Mouse (Mus musculus): ENCODE measurements around the gene Exoc6b. TPM values are rescaled to one million over a fixed set of nuclear protein-coding genes. Genes with fewer than 3 reads are reported as not detected.

Gene Exoc6b
- total and polyA plus RNA-seq, 2 experiments from 2014 or later: 8.0 to 10.2 TPM

- DNase-seq (ENCODE audit: low spot score) (peak; percentile 24), ATAC-seq (ENCODE audit: insufficient read depth, low read depth) (no peak)
- no peaks in the 10 kb centered on the region for H3K4me1 ChIP-seq (ENCODE audit: control insufficient read depth, insufficient read depth)
- H3K9me3 ChIP-seq (replicated peaks; ENCODE audit: control insufficient read depth, low read length): no peaks in the 10 kb centered on the region
- H3K9ac ChIP-seq (replicated peaks; ENCODE audit: low read depth, low read length): no peak overlapping the region
- TF ChIP-seq CTCF (IDR thresholded peaks at IDR 0.05; ENCODE audit: low read depth) (peak; percentile 54), EP300 (IDR thresholded peaks at IDR 0.05; ENCODE audit: low read depth) (no peak)
- no peaks in the 10 kb centered on the region for H3K27me3 ChIP-seq (ENCODE audit: control insufficient read depth, insufficient read depth, low read length)
- 27% methylated on average over 2 of the region's 2 CpGs for WGBS
- no peak overlapping the region for H3K27ac ChIP-seq (ENCODE audit: low read depth)
- no peak overlapping the region for H3K4me2 ChIP-seq (ENCODE audit: low read depth, low read length)
- H3K36me3 ChIP-seq (replicated peaks; ENCODE audit: control insufficient read depth, insufficient read depth, low read length): no peaks in the 10 kb centered on the region
- H3K4me3 ChIP-seq (ENCODE audit: low read depth, low read length): no peak overlapping the region
Observed at GRCm38 (mm10) chr6:85017011-85017410, 52.3 kb downstream of the Exoc6b start.

GRCm38 (mm10) chr6:85013906-85014305, 55.4 kb downstream of the Exoc6b start:
- no peak for TF ChIP-seq EP300 (IDR thresholded peaks at IDR 0.05; ENCODE audit: low read depth)
- no peak for TF ChIP-seq CTCF (IDR thresholded peaks at IDR 0.05; ENCODE audit: low read depth)
- Histone ChIP-seq H3K27me3 (ENCODE audit: control insufficient read depth, insufficient read depth, low read length) (no peaks in the 10 kb centered on the region), H3K9me3 (replicated peaks; ENCODE audit: control insufficient read depth, low read length) (no peaks in the 10 kb centered on the region), H3K36me3 (replicated peaks; ENCODE audit: control insufficient read depth, insufficient read depth, low read length) (no peaks in the 10 kb centered on the region), H3K4me3 (ENCODE audit: low read depth, low read length) (no peak overlapping the region), H3K27ac (ENCODE audit: low read depth) (no peak overlapping the region), H3K4me1 (ENCODE audit: control insufficient read depth, insufficient read depth) (no peaks in the 10 kb centered on the region), H3K9ac (replicated peaks; ENCODE audit: low read depth, low read length) (no peak overlapping the region), H3K4me2 (ENCODE audit: low read depth, low read length) (no peak overlapping the region)
- no peak for ATAC-seq (ENCODE audit: insufficient read depth, low read depth)
- DNase-seq (ENCODE audit: low spot score): no peak
- WGBS: 74% methylated on average over 2 of the region's 2 CpGs

GRCm38 (mm10) chr6:85010397-85010796, 58.9 kb downstream of the Exoc6b start:
- no peak overlapping the region for H3K4me2 ChIP-seq (ENCODE audit: low read depth, low read length)
- H3K4me3 ChIP-seq (ENCODE audit: low read depth, low read length): no peak overlapping the region
- no peak for ATAC-seq (ENCODE audit: insufficient read depth, low read depth)

DNA sequence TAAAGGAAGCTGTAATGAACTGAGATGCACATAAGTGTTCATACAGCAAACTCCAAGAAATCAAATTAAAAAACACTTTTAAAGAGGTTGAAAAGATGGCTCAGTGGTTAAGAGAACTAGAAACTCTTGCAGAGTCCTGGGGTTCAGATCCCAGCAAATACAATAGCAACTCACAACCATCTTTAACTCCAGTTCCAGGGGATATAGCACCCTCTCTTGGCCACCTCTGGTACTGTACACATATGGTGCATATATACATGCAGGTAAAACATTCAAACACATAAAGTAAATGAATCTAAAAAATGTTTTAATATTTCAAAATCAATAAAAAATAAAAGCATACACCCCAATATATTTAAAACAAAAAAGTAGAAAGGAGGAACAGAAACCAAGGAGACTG, 73.9 kb downstream of the Exoc6b start:
- H3K4me1 ChIP-seq (ENCODE audit: control insufficient read depth, insufficient read depth): no peaks in the 10 kb centered on the region
- H3K36me3 ChIP-seq (replicated peaks; ENCODE audit: control insufficient read depth, insufficient read depth, low read length): no peaks in the 10 kb centered on the region
- no peak overlapping the region for H3K27ac ChIP-seq (ENCODE audit: low read depth)
- H3K27me3 ChIP-seq (ENCODE audit: control insufficient read depth, insufficient read depth, low read length): no peaks in the 10 kb centered on the region
- ATAC-seq (ENCODE audit: insufficient read depth, low read depth) (no peak), DNase-seq (ENCODE audit: low spot score) (no peak)
- H3K9me3 ChIP-seq (replicated peaks; ENCODE audit: control insufficient read depth, low read length): no peaks in the 10 kb centered on the region
- H3K4me2 ChIP-seq (ENCODE audit: low read depth, low read length): no peak overlapping the region
- TF ChIP-seq EP300 (IDR thresholded peaks at IDR 0.05; ENCODE audit: low read depth) (no peak), CTCF (IDR thresholded peaks at IDR 0.05; ENCODE audit: low read depth) (no peak)
- H3K4me3 ChIP-seq (ENCODE audit: low read depth, low read length): no peak overlapping the region
- H3K9ac ChIP-seq (replicated peaks; ENCODE audit: low read depth, low read length): no peak overlapping the region

More at GRCm38 (mm10) chr6:85010397-85010796, 58.9 kb downstream of the Exoc6b start:
- no peak overlapping the region for H3K27ac ChIP-seq (ENCODE audit: low read depth)
- no peaks in the 10 kb centered on the region for H3K4me1 ChIP-seq (ENCODE audit: control insufficient read depth, insufficient read depth)
- no peaks in the 10 kb centered on the region for H3K27me3 ChIP-seq (ENCODE audit: control insufficient read depth, insufficient read depth, low read length)
- no peak overlapping the region for H3K9ac ChIP-seq (replicated peaks; ENCODE audit: low read depth, low read length)
- TF ChIP-seq CTCF (IDR thresholded peaks at IDR 0.05; ENCODE audit: low read depth): no peak
- no peak for TF ChIP-seq EP300 (IDR thresholded peaks at IDR 0.05; ENCODE audit: low read depth)
- DNase-seq (ENCODE audit: low spot score): no peak
- WGBS: 92% methylated on average over 2 of the region's 2 CpGs
- H3K36me3 ChIP-seq (replicated peaks; ENCODE audit: control insufficient read depth, insufficient read depth, low read length): no peaks in the 10 kb centered on the region
- no peaks in the 10 kb centered on the region for H3K9me3 ChIP-seq (replicated peaks; ENCODE audit: control insufficient read depth, low read length)

- TF ChIP-seq EP300 (IDR thresholded peaks at IDR 0.05; ENCODE audit: low read depth): peak; percentile 62; the same call in 1 of the 2 replicates
- TF ChIP-seq CTCF (IDR thresholded peaks at IDR 0.05; ENCODE audit: low read depth): no peak
- Histone ChIP-seq H3K9ac (replicated peaks; ENCODE audit: low read depth, low read length) (no peak overlapping the region), H3K27ac (ENCODE audit: low read depth) (peak overlapping the region; percentile 74), H3K36me3 (replicated peaks; ENCODE audit: control insufficient read depth, insufficient read depth, low read length) (no peaks in the 10 kb centered on the region), H3K4me2 (ENCODE audit: low read depth, low read length) (peak overlapping the region; percentile 21; the same call in 1 of the 2 replicates), H3K27me3 (ENCODE audit: control insufficient read depth, insufficient read depth, low read length) (no peaks in the 10 kb centered on the region), H3K4me3 (ENCODE audit: low read depth, low read length) (no peak overlapping the region), H3K4me1 (ENCODE audit: control insufficient read depth, insufficient read depth) (peaks cover 9% of the 10 kb centered on the region), H3K9me3 (replicated peaks; ENCODE audit: control insufficient read depth, low read length) (no peaks in the 10 kb centered on the region)
- WGBS: 19% methylated on average over 3 of the region's 3 CpGs
- peak; percentile 84 for ATAC-seq (ENCODE audit: insufficient read depth, low read depth)
- DNase-seq (ENCODE audit: low spot score): peak; percentile 66
Observed at GRCm38 (mm10) chr6:84976563-84976971, 92.7 kb downstream of the Exoc6b start.

DNA sequence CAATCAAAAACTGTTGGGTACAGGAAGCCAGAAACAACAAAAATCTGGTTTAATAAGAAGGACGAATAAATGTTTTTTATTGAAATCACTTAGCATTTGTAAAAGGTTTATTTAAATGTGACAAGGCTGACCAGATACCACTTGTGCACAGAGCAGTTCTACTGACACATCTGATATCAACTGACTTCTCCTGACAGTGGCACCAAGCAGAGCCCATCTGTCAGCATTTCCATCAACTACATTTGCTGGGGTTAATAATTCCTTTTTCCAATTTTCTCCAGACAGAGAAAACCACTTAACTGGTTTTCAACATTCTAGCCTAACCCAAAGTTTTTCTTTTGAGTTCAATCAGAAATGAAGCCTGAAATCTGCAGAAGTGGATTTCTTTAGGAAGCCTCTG, 100.8 kb downstream of the Exoc6b start:
- Histone ChIP-seq H3K4me2 (ENCODE audit: low read depth, low read length) (no peak overlapping the region), H3K27me3 (ENCODE audit: control insufficient read depth, insufficient read depth, low read length) (no peaks in the 10 kb centered on the region), H3K9ac (replicated peaks; ENCODE audit: low read depth, low read length) (no peak overlapping the region), H3K9me3 (replicated peaks; ENCODE audit: control insufficient read depth, low read length) (no peaks in the 10 kb centered on the region), H3K27ac (ENCODE audit: low read depth) (no peak overlapping the region), H3K4me3 (ENCODE audit: low read depth, low read length) (no peak overlapping the region), H3K4me1 (ENCODE audit: control insufficient read depth, insufficient read depth) (no peaks in the 10 kb centered on the region), H3K36me3 (replicated peaks; ENCODE audit: control insufficient read depth, insufficient read depth, low read length) (no peaks in the 10 kb centered on the region)
- no peak for ATAC-seq (ENCODE audit: insufficient read depth, low read depth)
- WGBS: 88% methylated on average over 1 of the region's 1 CpGs
- no peak for DNase-seq (ENCODE audit: low spot score)
- TF ChIP-seq EP300 (IDR thresholded peaks at IDR 0.05; ENCODE audit: low read depth) (no peak), CTCF (IDR thresholded peaks at IDR 0.05; ENCODE audit: low read depth) (no peak)

All from heart, postnatal 0 days (tissue).